Mouse (Mus musculus) inflammation-experienced regulatory T-cells, adult 6 months (primary cell): ENCODE data around the gene Gramd2. TPM values are rescaled to one million over a fixed set of nuclear protein-coding genes. Genes with fewer than 3 reads are reported as not detected.

Experiments
- ATAC-seq: one replicate; pipeline ENCODE4 v1.8.0; 2017
- polyA plus RNA-seq, 3 experiments: library from polyadenylated mRNA; unstranded; fragments of 100-300 nt; shearing (Covaris generic); gene quantifications; one replicate each; pipeline ENCODE4 v1.2.1; 2017

Gene Gramd2
- not detected for polyA plus RNA-seq

- peak; percentile 32 for ATAC-seq
Observed at GRCm38 (mm10) chr9:59679678-59680533, at the start of gene Gramd2. Gene Gramd2 (plus strand): TSS chr9:59680144.

GRCm38 (mm10) chr9:59638372-59638771 lies 41.6 kb upstream of the Gramd2 start:
- no peak for ATAC-seq

- no peak for ATAC-seq
Observed at GRCm38 (mm10) chr9:59639936-59640335, 40.0 kb upstream of the Gramd2 start.

- no peak for ATAC-seq
Observed at GRCm38 (mm10) chr9:59641320-59641719, 38.6 kb upstream of the Gramd2 start.

GRCm38 (mm10) chr9:59649911-59650310 lies 30.0 kb upstream of the Gramd2 start:
- no peak for ATAC-seq

GRCm38 (mm10) chr9:59653371-59653770 lies 26.6 kb upstream of the Gramd2 start:
- ATAC-seq: no peak

GRCm38 (mm10) chr9:59654450-59654983 lies 25.4 kb upstream of the Gramd2 start:
- ATAC-seq: no peak

- peak; percentile 73 for ATAC-seq
Observed at GRCm38 (mm10) chr9:59655958-59656634, 23.8 kb upstream of the Gramd2 start, which contains the start of gene Pkm. Gene Pkm (plus strand): TSS chr9:59656368.

GRCm38 (mm10) chr9:59656635-59657617 lies 23.0 kb upstream of the Gramd2 start:
- peak; percentile 4 for ATAC-seq

GRCm38 (mm10) chr9:59658146-59658545 lies 21.8 kb upstream of the Gramd2 start:
- ATAC-seq: no peak

- ATAC-seq: peak; percentile 58
Observed at GRCm38 (mm10) chr9:59659036-59660026, 20.6 kb upstream of the Gramd2 start.

GRCm38 (mm10) chr9:59660421-59660820 lies 19.5 kb upstream of the Gramd2 start:
- ATAC-seq: no peak

GRCm38 (mm10) chr9:59661298-59661975 lies 18.5 kb upstream of the Gramd2 start:
- ATAC-seq: no peak

GRCm38 (mm10) chr9:59663226-59663625 lies 16.7 kb upstream of the Gramd2 start:
- no peak for ATAC-seq

- ATAC-seq: no peak
Observed at GRCm38 (mm10) chr9:59663957-59664356, 16.0 kb upstream of the Gramd2 start.

- ATAC-seq: no peak
Observed at GRCm38 (mm10) chr9:59664664-59665256, 15.2 kb upstream of the Gramd2 start.

- no peak for ATAC-seq
Observed at GRCm38 (mm10) chr9:59666016-59666415, 13.9 kb upstream of the Gramd2 start.

GRCm38 (mm10) chr9:59666813-59667212 lies 13.1 kb upstream of the Gramd2 start:
- no peak for ATAC-seq

GRCm38 (mm10) chr9:59667250-59667649 lies 12.7 kb upstream of the Gramd2 start:
- ATAC-seq: no peak

GRCm38 (mm10) chr9:59667904-59668303 lies 12.0 kb upstream of the Gramd2 start:
- no peak for ATAC-seq
